Mouse (Mus musculus): Measurements from ENCODE around the gene Tor2a.

Tor2a gene

GRCm38 (mm10) chr2:32763353-32763752 is 6.3 kb downstream of the Tor2a start:
- DNase-seq (ENCODE audit: low spot score) = no peak

- DNase-seq (ENCODE audit: low spot score) = no peak
Measured at GRCm38 (mm10) chr2:32767241-32767640, 10.2 kb downstream of the Tor2a start.

- DNase-seq (ENCODE audit: low spot score) = no peak
Measured at GRCm38 (mm10) chr2:32768661-32769285, 11.7 kb downstream of the Tor2a start.

- no peak for DNase-seq (ENCODE audit: low spot score)
Measured at GRCm38 (mm10) chr2:32769327-32770085, 12.5 kb downstream of the Tor2a start.

- DNase-seq (ENCODE audit: low spot score) = no peak
Measured at GRCm38 (mm10) chr2:32771886-32772285, 14.9 kb downstream of the Tor2a start.

GRCm38 (mm10) chr2:32772626-32773279 is 15.7 kb downstream of the Tor2a start:
- no peak for DNase-seq (ENCODE audit: low spot score)

GRCm38 (mm10) chr2:32775359-32776074 is 18.5 kb downstream of the Tor2a start, which contains the start of the genes Ttc16 and Ptrh1:
Gene Ttc16, minus strand, starts transcription at chr2:32775633.
Gene Ptrh1, plus strand, starts transcription at chr2:32775786.
- peak; percentile 96 for DNase-seq (ENCODE audit: low spot score)

- no peak for DNase-seq (ENCODE audit: low spot score)
Measured at GRCm38 (mm10) chr2:32776192-32776591, 19.2 kb downstream of the Tor2a start.

- DNase-seq (ENCODE audit: low spot score) = peak; percentile 32
Measured at GRCm38 (mm10) chr2:32778081-32778480, 21.0 kb downstream of the Tor2a start.

GRCm38 (mm10) chr2:32779131-32779530 is 22.1 kb downstream of the Tor2a start:
- peak; percentile 24 for DNase-seq (ENCODE audit: low spot score)

GRCm38 (mm10) chr2:32779714-32780113 is 22.7 kb downstream of the Tor2a start:
- DNase-seq (ENCODE audit: low spot score) = no peak

GRCm38 (mm10) chr2:32781710-32782109 is 24.7 kb downstream of the Tor2a start:
- no peak for DNase-seq (ENCODE audit: low spot score)

- no peak for DNase-seq (ENCODE audit: low spot score)
Measured at GRCm38 (mm10) chr2:32784048-32784681, 27.1 kb downstream of the Tor2a start, which contains the start of gene Cfap157. Gene Cfap157, minus strand, starts transcription at chr2:32784428.

- no peak for DNase-seq (ENCODE audit: low spot score)
Measured at GRCm38 (mm10) chr2:32787176-32787575, 30.1 kb downstream of the Tor2a start.

GRCm38 (mm10) chr2:32788581-32788980 is 31.5 kb downstream of the Tor2a start:
- no peak for DNase-seq (ENCODE audit: low spot score)

- no peak for DNase-seq (ENCODE audit: low spot score)
Measured at GRCm38 (mm10) chr2:32791297-32791696, 34.3 kb downstream of the Tor2a start.

- no peak for DNase-seq (ENCODE audit: low spot score)
Measured at GRCm38 (mm10) chr2:32795748-32796418, 38.8 kb downstream of the Tor2a start.

GRCm38 (mm10) chr2:32798251-32798962 is 41.4 kb downstream of the Tor2a start:
- no peak for DNase-seq (ENCODE audit: low spot score)

- no peak for DNase-seq (ENCODE audit: low spot score)
Measured at GRCm38 (mm10) chr2:32808816-32809566, 52.0 kb downstream of the Tor2a start.

All from T-cell, adult 2 months (primary cell).